Mouse (Mus musculus) cerebellum, adult 2 months (tissue): ENCODE data around the gene Bhlhe23. TPM values are rescaled to one million over a fixed set of nuclear protein-coding genes. Genes with fewer than 3 reads are reported as not detected.

Experiments
- DNase-seq, 2 experiments: peaks; one replicate each; pipeline ENCODE4 v3.0.0; 2021
- H3K27ac ChIP-seq: fragments of 200-500 bp; 2 replicates; pipeline ENCODE4 v1.5.1; 2012; ENCODE audit warnings: low read length, control low read depth, inconsistent platforms; ENCODE audit not compliant: insufficient read depth
- H3K27me3 ChIP-seq: fragments of 200-500 bp; 2 replicates; pipeline ENCODE4 v1.6.1; 2012; ENCODE audit warnings: inconsistent platforms, mild to moderate bottlenecking, low read length, moderate library complexity; ENCODE audit not compliant: control insufficient read depth, insufficient read depth
- H3K4me1 ChIP-seq: fragments of 200-500 bp; 2 replicates; pipeline ENCODE4 v1.6.1; 2011; ENCODE audit warnings: low read length; ENCODE audit not compliant: control insufficient read depth, insufficient read depth
- H3K4me3 ChIP-seq: fragments of 200-500 bp; replicated peaks from 2 replicates; pipeline ENCODE3; 2011; ENCODE audit warnings: mild to moderate bottlenecking, low read depth, low read length, control low read depth; ENCODE audit not compliant: insufficient read depth
- CTCF ChIP-seq: fragments of 200-500 bp; IDR thresholded peaks from 2 replicates; pipeline ENCODE4 v1.5.1; 2011; ENCODE audit warnings: low read depth, mild to moderate bottlenecking, control low read depth, low read length, moderate library complexity, borderline replicate concordance; ENCODE audit not compliant: insufficient read depth
- POLR2A ChIP-seq: fragments of 200-500 bp; IDR thresholded peaks from 2 replicates; pipeline ENCODE4 v1.6.1; 2011; ENCODE audit warnings: low read length, control low read depth, borderline replicate concordance; ENCODE audit not compliant: insufficient read depth
- WGBS: fragments of 180-500 bp; shearing (Covaris S2); methylation state at CpG from one replicate; pipeline ENCODE4 v1.1.7; 2018; 5-methylcytosine and 5-hydroxymethylcytosine counted together
- polyA plus RNA-seq: library from polyadenylated mRNA; depleted of rRNA; stranded (reverse); fragments of >200 nt; gene quantifications from 2 replicates; pipeline ENCODE4 v1.2.3, GENCODE M21; 2012

The Bhlhe23 gene
- polyA plus RNA-seq, 1 experiment = not detected

- 33% methylated on average over 17 of the region's 17 CpGs for WGBS
- no peak overlapping the region for H3K27ac ChIP-seq
- DNase-seq = peak; percentile 74 to 84
Observed at GRCm38 (mm10) chr2:180745248-180745927, 31.3 kb downstream of the Bhlhe23 start.

GRCm38 (mm10) chr2:180743321-180743720 is 33.4 kb downstream of the Bhlhe23 start:
- WGBS = 91% methylated on average over 2 of the region's 2 CpGs
- no peak for DNase-seq
- Histone ChIP-seq H3K27ac (no peak overlapping the region), H3K4me1 (no peaks in the 10 kb centered on the region), H3K4me3 (no peak overlapping the region), H3K27me3 (no peaks in the 10 kb centered on the region)
- no peak for TF ChIP-seq POLR2A
- no peak for TF ChIP-seq CTCF

More at GRCm38 (mm10) chr2:180745248-180745927, 31.3 kb downstream of the Bhlhe23 start:
- TF ChIP-seq POLR2A (no peak), CTCF (peak; percentile 100)
- H3K4me1 ChIP-seq = no peaks in the 10 kb centered on the region
- no peaks in the 10 kb centered on the region for H3K27me3 ChIP-seq
- H3K4me3 ChIP-seq = no peak overlapping the region

- DNase-seq = no peak
- Histone ChIP-seq H3K4me3 (no peak overlapping the region), H3K27me3 (no peaks in the 10 kb centered on the region), H3K27ac (no peak overlapping the region), H3K4me1 (no peaks in the 10 kb centered on the region)
- WGBS = 79% methylated on average over 6 of the region's 6 CpGs
- TF ChIP-seq CTCF = no peak
- TF ChIP-seq POLR2A = no peak
Observed at GRCm38 (mm10) chr2:180742820-180743219, 33.9 kb downstream of the Bhlhe23 start.

GRCm38 (mm10) chr2:180741421-180741820 is 35.3 kb downstream of the Bhlhe23 start:
- H3K27ac ChIP-seq = no peak overlapping the region
- no peak for TF ChIP-seq POLR2A
- TF ChIP-seq CTCF = no peak
- WGBS = 76% methylated on average over 7 of the region's 7 CpGs
- H3K4me1 ChIP-seq = no peaks in the 10 kb centered on the region
- no peaks in the 10 kb centered on the region for H3K27me3 ChIP-seq
- no peak for DNase-seq
- no peak overlapping the region for H3K4me3 ChIP-seq

- no peak overlapping the region for H3K27ac ChIP-seq
- 40% methylated on average over 3 of the region's 3 CpGs for WGBS
- no peak overlapping the region for H3K4me3 ChIP-seq
- H3K27me3 ChIP-seq = no peaks in the 10 kb centered on the region
- no peaks in the 10 kb centered on the region for H3K4me1 ChIP-seq
- DNase-seq = no peak
- no peak for TF ChIP-seq POLR2A
- no peak for TF ChIP-seq CTCF
Observed at GRCm38 (mm10) chr2:180740349-180740748, 36.4 kb downstream of the Bhlhe23 start.

GRCm38 (mm10) chr2:180737984-180738383 is 38.7 kb downstream of the Bhlhe23 start:
- no peak overlapping the region for H3K27ac ChIP-seq
- H3K4me1 ChIP-seq = no peaks in the 10 kb centered on the region
- no peaks in the 10 kb centered on the region for H3K27me3 ChIP-seq
- DNase-seq = no peak
- WGBS = 63% methylated on average over 2 of the region's 2 CpGs
- H3K4me3 ChIP-seq = no peak overlapping the region
- TF ChIP-seq POLR2A = no peak
- TF ChIP-seq CTCF = no peak

- no peak for DNase-seq
- no peaks in the 10 kb centered on the region for H3K4me1 ChIP-seq
- no peaks in the 10 kb centered on the region for H3K27me3 ChIP-seq
- TF ChIP-seq CTCF (no peak), POLR2A (no peak)
- WGBS = 76% methylated on average over 7 of the region's 7 CpGs
- no peak overlapping the region for H3K27ac ChIP-seq
- H3K4me3 ChIP-seq = no peak overlapping the region
Observed at GRCm38 (mm10) chr2:180735232-180735631, 41.5 kb downstream of the Bhlhe23 start.

GRCm38 (mm10) chr2:180731984-180732383 is 44.7 kb downstream of the Bhlhe23 start:
- no peaks in the 10 kb centered on the region for H3K27me3 ChIP-seq
- no peak for DNase-seq
- no peak overlapping the region for H3K27ac ChIP-seq
- 74% methylated on average over 6 of the region's 6 CpGs for WGBS
- TF ChIP-seq CTCF (no peak), POLR2A (no peak)
- no peak overlapping the region for H3K4me3 ChIP-seq
- H3K4me1 ChIP-seq = no peaks in the 10 kb centered on the region
